In genomic region chr15:13047910-13048309, GRCm38 (mm10) we compare ENCODE assay signal across 28 mouse cellular contexts.
"Had no signal": no experiment of that assay in that cellular context is flagged by ENCODE, and none has a peak within 500 bp of the region (broad histone marks: within the 10 kb centered on the region; RNA-seq: fewer than 3 reads in every experiment).

No protein-coding gene starts in this region.

- H3K36me3 ChIP-seq: embryonic facial prominence, embryonic 15.5 days; forebrain, embryonic 15.5 days; heart, embryonic 10.5 days had no signal

- H3K27me3 ChIP-seq: embryonic facial prominence, embryonic 12.5 days; embryonic facial prominence, embryonic 13.5 days; embryonic facial prominence, embryonic 15.5 days; forebrain, embryonic 13.5 days; forebrain, embryonic 15.5 days had no signal

- H3K4me3 ChIP-seq: embryonic facial prominence, embryonic 10.5 days; embryonic facial prominence, embryonic 12.5 days; embryonic facial prominence, embryonic 13.5 days; embryonic facial prominence, embryonic 15.5 days; erythroblast, embryonic 14.5 days; forebrain, embryonic 10.5 days; forebrain, embryonic 13.5 days; forebrain, embryonic 15.5 days; gastrocnemius, adult 2 months; heart, adult 2 months; heart, embryonic 10.5 days had no signal

- DNase-seq: cerebellum, adult 2 months; cerebellum, adult 8-10 months; cerebellum, adult 9-10 months; cerebellum, adult 9-11 months; cerebellum, postnatal 10 days; cerebellum, postnatal 14 days; cerebellum, postnatal 25 days; cerebellum, postnatal 36 days; embryo, embryonic 11 days; gastrocnemius, adult 2 months; gastrocnemius, postnatal 10 days; gastrocnemius, postnatal 14 days; gastrocnemius, postnatal 25 days; gastrocnemius, postnatal 36 days; heart, adult 11 months; heart, adult 18-20 months; heart, adult 2 months had no signal

- H3K9me3 ChIP-seq: embryonic facial prominence, embryonic 10.5 days; embryonic facial prominence, embryonic 12.5 days; embryonic facial prominence, embryonic 13.5 days; embryonic facial prominence, embryonic 15.5 days; forebrain, embryonic 10.5 days; forebrain, embryonic 13.5 days; forebrain, embryonic 15.5 days; heart, embryonic 10.5 days had no signal

- H3K27ac ChIP-seq: embryonic facial prominence, embryonic 10.5 days; embryonic facial prominence, embryonic 12.5 days; embryonic facial prominence, embryonic 13.5 days; embryonic facial prominence, embryonic 15.5 days; forebrain, embryonic 10.5 days; forebrain, embryonic 13.5 days; forebrain, embryonic 15.5 days; gastrocnemius, adult 2 months; heart, adult 2 months; heart, embryonic 10.5 days had no signal

- ATAC-seq: forebrain, embryonic 13.5 days; forebrain, embryonic 14.5 days; forebrain, embryonic 15.5 days; forebrain, embryonic 16.5 days had no signal

- H3K4me1 ChIP-seq: embryonic facial prominence, embryonic 10.5 days; embryonic facial prominence, embryonic 12.5 days; embryonic facial prominence, embryonic 13.5 days; embryonic facial prominence, embryonic 15.5 days; forebrain, embryonic 10.5 days; forebrain, embryonic 13.5 days; forebrain, embryonic 15.5 days; heart, embryonic 10.5 days had no signal

- H3K9ac ChIP-seq: embryonic facial prominence, embryonic 12.5 days; embryonic facial prominence, embryonic 13.5 days; embryonic facial prominence, embryonic 15.5 days; forebrain, embryonic 13.5 days; forebrain, embryonic 15.5 days had no signal

- H3K4me2 ChIP-seq: embryonic facial prominence, embryonic 12.5 days; embryonic facial prominence, embryonic 13.5 days; embryonic facial prominence, embryonic 15.5 days; forebrain, embryonic 13.5 days; forebrain, embryonic 15.5 days had no signal
